Mouse (Mus musculus): ENCODE results near the gene Loxl3. TPM values are rescaled to one million over a fixed set of nuclear protein-coding genes. Genes with fewer than 3 reads are reported as not detected.

Loxl3 gene
- total RNA-seq, 2 experiments from 2014 or later: 1.7 to 2.3 TPM

DNA sequence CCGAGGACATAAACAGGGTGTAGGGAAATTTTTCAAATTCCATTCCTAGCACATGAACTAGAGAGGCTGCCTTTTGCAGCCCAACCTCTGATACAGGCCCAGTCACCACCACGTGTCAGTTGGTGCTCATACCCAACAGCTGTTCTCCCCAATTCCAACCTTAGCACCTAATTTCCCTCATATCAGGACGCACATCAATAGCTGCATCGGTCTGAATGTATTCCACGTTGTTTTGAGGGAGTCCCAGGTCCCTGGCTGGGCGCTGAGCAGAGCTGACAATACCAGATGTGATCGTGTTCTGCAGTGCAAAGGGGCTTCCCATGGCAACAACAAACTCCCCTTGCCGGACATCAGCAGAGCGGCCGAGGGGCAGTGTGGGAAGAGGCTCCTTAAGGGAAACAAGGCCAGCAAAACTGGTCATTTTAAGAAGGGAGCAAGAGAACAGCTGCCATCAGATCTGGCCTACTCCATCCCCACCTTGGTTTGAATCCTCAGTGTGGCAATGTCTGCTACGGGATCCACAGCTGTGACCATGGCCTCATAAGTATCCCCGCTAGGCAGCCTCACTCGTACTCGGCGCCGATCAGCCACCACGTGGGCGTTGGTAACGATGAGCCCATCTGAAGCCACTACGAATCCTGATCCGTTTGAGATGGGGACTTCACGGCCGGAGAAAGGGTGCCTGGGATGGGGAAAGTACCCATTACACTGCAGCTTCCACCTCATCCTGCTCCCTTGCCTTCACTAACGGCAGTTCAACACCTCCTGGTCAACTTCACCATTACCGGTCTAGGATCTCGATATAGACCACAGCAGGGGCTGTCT is 19.4 kb downstream of the Loxl3 start:
- DNase-seq: no peak

DNA sequence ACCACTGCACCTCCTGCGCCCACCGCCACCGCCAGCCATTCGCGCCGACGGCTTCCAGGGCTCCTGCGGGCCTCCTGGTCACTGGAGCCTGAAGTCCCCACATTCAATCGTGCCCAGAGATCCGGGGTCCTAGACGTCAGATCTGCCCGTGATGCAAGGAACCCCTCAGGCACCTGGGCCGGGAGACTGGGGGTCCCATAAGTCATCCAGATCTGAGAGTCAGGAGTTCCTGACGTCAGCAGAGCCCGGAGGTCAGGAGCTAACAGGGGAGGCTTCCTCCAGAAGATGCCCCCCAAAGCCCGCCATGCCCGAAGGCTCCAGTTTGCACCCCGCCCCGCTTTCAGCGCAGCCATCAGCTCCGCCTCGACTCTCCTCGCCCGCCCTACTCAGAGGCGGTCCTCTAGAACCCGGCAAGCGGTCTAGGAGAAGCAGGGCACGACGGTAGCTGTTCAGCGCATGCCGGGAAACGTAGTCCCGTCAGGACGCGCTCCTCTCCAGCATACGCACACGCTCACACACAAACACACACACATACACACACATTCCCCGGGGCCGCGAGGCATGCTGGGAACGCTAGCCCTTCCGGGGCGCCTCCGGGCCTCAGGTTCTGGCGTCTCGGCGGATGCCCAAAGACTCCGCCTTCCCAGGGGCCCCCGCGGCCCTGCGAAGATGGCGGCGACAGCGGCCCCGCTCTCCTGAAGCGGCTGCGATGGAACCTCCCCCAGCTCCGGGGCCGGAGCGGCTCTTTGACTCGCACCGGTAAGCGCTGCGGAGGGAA is 20.3 kb downstream of the Loxl3 start, which contains the start of gene Aup1:
Aup1 (plus strand) TSS at position 448 of the 778 bp plus-strand sequence.
- peak; percentile 98 to 99 for DNase-seq

DNA sequence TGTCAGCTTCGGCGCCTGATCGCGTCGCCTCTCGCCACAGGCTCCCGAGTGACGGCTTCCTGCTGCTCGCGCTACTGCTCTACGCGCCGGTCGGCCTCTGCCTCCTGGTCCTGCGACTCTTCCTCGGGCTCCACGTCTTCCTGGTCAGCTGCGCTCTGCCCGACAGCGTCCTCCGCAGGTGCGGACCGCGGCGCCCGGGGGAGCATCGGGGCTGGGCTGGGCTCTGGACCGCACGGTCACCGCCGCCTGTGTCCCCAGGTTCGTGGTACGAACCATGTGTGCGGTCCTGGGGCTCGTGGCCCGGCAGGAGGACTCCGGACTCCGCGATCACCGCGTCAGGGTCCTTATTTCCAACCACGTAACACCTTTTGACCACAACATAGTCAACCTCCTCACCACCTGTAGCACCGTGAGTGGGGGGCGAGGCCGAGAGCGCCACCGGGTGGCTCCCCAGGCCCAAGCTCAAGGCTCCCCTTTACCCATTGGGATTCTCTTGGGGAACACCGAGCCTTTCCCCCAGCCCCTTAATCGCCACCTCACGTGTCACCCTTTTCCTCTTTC is 21.0 kb downstream of the Loxl3 start, which contains the start of gene Htra2:
Htra2 (minus strand) TSS at position 403 of the 561 bp plus-strand sequence.
- DNase-seq: no peak

DNA sequence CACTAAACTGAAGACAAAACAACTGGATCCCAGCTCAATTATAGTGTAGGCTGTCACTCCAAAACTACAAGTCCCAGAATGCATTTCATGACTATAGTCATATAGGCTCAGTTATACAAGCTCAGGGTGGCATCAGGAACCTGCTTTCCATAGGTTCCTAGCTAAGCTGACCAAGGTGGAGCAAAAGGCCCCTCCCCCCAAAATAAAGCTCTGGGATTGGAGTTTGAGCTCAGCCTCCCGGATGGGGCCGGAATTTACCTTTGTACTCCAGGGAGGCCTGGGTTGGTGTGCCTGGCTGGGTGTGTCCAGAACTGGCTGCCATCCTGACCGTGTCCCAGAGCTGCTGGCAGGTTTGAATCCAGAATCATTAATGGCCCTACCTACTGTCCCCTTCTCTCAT is 23.8 kb downstream of the Loxl3 start, which contains the start of gene Dqx1:
Dqx1 (plus strand) TSS at position 55 of the 400 bp plus-strand sequence.
- no peak for DNase-seq

DNA sequence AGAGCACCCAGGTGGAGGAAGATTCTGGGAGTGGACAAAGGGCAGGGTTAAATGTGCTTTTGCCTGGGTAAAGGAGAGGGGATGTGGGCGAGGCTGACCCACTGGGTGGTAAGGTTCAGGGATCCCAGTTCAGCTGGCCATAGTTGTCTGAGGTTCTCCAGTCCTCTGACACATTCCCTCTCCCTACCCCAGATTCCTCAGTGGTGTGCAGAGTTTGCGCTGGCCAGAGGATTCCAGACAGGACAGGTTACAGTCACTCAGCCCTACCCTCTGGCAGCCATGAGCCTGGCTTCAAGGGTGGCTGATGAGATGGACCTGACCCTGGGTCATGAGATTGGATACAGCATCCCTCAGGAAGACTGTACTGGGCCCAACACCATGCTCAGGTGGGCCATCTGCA is 24.8 kb downstream of the Loxl3 start:
- DNase-seq: no peak

DNA sequence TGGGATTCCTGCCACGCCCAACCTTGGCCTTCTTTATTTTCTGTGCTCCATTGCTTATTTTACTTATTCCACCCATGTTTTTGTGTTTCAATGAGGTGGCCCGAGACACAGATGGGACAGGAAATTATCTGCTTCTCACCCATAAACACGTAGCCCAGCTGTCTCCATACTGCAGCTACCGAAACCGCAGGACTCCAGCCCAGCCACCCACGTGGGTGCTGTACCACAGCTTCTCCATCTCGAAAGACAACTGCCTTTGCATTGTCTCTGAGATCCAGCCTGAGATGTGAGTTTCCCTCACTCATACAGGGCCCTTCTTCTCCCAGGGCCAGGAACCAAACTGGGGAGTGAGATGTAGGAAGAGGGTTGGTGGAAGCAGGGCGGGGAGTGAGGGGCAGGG is 32.0 kb downstream of the Loxl3 start:
- DNase-seq: no peak

DNA sequence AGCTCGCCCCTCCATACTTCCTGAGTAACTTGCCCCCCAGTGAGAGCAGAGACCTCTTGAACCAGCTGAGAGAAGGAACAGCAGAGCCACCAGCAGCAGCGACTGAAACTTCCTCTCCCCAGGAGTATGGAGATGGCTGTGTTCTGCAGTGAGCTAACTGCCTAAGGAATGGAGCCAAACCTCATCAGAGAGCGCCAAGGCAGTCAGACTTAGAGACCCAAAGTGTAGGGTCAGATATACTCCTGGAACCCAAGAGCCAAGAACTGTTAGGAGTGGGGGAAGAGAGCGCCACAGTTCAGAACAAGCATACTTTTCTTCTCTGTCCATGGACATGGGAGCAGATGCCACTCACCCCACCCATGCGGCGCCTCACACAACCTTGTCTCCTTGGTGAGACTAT is 32.5 kb downstream of the Loxl3 start:
- no peak for DNase-seq

DNA sequence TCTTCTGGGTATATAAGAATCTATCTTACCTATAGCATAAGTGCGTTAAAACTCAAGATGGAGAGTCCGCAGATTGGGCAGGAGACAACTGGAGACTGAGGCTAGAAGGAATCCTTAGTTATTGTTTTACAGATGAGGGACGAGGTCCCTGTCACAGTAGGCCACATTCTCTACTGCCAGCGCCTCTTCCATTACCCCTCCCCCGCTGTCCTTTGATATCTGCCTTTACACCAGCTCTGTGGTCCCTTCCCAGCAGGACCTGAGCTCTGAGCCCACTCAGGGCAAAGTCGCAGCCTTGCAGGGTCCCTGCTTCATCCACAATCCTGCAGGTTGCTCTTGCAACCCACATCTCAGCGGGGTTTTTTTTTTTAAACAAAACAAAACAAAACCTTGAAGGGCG is 34.2 kb downstream of the Loxl3 start:
- no peak for DNase-seq

DNA sequence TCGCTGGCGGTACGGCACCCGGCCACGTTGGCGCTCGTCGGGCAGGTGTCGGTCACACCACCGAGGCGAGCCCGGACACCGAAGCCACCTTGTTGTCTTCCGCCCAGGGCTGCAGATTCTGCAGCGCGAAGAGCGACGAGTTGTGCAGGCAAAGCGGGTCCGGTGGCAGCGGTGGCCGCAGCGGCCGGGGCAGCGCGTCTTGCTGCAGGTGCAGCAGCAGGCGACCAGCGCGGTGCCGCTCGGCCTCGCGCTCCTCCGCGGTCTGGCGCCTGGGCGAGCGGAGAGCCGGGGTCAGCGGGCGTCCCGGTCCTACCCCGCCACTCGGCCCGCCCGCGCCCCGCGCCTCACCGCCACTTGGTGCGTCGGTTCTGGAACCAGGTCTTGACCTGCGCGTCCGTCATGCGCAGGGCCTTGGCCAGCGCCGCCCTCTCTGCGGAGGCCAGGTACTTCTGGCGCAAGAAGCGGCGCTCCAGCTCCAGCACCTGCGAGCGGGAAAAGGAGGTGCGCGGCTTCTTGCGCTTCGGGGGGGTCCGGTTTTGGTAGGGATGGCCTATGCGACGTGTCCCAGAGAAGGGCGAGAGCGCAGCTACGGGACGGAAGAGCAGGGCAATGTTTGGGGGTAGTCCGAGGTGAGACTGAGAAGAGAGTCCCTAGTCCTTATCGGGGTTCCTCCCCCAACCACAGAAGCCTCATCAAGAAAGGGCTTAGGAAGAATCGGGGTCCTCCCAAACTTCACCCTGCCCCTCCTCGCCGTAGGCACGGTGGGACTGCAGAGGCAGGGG is 34.9 kb downstream of the Loxl3 start:
- DNase-seq: no peak

DNA sequence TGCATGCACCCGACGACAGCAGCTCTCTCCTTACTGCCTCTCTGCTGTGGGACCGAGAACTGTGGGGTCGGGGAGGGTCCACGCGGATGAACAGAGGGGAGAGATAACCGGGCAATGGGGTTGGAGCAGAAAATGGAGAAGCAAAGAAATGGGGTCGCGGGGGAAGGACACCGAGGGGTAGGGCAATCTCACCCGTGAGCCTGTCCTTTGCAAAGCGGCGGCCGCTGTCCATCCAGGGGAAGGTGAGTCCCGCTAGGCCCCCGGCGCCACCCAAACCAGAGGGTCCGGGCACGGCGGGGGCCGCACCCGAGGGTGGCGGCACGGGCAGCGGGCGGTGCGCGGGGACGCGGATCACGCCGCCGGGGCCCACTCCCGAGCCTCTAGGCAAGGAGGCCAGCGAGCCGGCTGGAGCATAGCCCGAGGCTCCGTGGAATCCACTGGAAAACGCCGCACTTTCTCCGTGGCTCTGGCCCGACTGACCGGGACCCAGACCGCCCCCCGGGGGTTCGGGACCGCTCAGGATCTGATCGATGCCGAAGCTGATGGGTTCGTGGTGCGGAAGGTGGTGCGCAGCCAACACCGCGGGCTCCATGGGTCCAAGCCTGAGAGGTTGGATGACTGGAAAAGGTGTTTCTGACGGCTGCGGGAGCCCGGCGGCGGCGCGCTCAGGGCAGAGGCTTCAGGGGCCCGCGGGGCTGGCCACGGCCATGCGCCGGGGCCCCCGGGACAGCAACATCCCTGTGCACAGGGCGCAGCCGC is 35.7 kb downstream of the Loxl3 start:
- DNase-seq: no peak

DNA sequence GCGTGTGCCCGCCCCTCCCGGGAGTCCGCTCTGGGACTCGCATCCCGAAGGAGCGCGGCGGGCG is 36.1 kb downstream of the Loxl3 start, which contains the start of gene Tlx2:
Tlx2 (minus strand) TSS at position 47 of the 64 bp plus-strand sequence.
- no peak for DNase-seq

DNA sequence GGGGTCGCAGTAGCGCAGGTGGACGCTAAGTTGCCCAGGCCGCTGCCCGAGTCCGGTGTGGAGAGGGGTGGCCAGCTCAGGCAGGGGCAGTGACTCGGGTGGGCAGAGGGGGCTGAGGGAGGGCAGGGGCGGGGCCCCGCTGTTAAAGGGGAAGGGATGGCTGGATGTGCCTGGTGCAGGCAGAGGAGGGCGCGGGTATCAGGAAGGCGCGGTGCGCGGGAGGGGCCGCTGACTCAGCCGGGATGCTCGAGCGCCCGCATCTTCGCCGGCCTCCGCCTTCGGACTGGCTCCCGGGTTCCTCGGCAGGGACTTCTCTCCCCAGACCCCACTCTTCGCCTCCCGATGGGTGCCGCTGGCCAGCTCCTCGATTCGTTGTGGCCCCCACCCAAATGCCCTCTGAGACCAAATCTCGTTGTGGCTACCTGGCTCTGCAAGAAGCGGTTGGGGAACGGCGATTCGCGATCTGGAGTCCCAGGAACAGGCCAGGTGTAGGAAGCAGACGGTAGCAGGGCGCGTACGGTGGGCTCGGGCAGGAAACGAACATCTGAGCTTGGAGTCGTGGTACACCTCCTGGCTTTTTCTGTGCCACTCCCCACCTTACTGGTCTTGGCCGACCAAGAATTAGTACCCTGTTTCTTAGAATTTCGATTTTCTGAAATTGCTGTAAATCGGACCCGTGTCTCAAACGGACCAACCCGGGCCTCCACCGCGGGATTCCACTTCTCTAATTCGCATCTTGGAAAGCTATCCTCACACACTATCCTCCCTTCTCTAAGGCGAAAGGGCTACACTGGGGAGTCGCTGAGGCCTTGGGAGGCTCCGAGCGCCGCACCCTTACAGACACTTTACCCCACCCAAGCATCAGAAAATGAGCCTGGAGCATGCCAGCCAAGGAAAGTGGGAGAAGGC is 36.6 kb downstream of the Loxl3 start:
- DNase-seq: peak in 1 of 2 experiments; percentile 58

DNA sequence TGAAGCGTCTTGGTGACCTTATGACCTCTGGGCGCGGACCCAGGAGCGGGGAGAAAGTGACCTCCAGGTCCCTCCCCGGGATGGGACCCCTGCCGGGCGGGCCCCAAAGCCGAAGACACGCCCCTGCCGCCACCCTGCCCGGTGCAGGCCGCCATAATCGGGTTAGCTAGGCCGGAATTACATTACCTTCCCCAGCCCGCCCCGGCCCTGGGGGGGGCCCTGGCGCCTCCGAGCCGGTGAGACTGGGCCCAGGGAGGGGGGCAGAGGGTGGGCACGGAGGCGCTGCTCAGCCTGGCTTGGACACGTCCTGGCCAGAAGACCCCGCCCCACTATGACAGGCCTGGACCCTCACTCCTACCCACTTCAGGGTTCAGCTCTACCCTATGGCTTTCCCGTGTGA is 37.2 kb downstream of the Loxl3 start:
- no peak for DNase-seq

DNA sequence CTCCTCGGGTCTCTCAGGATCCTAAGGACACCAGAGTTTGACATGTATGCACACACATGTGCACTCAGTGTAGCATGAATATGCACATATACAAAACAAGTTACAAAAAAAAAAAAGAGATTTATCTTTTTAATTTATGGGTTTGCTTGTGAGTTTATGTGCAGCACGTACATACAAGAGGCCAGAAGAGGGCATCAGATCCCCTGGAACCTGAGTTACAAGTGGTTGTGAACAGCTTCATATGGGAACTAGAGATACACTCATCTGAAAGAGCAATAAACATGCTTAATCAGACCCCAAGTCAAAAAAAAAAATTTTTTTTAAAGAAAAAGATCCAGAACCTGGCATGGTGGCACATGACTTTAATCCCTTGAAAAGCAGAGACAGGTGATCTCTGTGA is 41.0 kb downstream of the Loxl3 start:
- DNase-seq: no peak

DNA sequence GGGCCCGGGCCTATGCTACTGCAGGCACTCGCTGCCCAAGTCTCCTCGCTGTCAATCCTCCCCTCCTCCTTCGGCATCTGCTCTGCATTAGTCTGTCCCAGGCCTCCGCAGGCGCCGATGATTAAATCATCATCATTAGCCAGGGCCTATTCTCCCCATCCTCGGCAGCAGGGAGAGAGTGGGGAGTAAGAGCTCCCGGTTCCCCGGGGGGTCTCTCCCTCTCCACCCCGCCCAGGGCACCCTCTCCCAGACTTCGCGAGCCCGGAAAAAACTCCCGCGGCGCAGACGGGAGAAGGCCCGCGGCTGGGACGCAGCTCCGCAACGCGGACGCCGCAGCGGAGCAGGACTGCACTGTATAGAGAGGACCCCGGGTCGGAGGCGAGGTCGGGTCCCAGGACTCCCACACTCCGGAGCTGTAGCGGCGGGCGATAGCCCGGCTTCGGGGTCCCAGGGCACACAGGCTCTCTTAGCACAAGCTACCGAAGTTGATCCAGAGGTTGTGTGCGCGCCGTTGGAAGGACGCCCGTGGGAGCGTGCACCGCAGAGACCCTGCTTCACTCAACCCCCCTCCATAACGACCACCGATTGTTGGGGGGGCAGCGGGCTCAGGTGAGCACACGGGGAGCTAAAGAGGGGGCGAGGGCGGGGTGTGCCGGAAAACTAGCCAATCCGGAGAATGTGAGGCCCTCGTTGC is 43.8 kb downstream of the Loxl3 start, which contains the start of gene Pcgf1:
Pcgf1 (plus strand) TSS at position 240 of the 694 bp plus-strand sequence.
- DNase-seq: peak; percentile 40 to 64

DNA sequence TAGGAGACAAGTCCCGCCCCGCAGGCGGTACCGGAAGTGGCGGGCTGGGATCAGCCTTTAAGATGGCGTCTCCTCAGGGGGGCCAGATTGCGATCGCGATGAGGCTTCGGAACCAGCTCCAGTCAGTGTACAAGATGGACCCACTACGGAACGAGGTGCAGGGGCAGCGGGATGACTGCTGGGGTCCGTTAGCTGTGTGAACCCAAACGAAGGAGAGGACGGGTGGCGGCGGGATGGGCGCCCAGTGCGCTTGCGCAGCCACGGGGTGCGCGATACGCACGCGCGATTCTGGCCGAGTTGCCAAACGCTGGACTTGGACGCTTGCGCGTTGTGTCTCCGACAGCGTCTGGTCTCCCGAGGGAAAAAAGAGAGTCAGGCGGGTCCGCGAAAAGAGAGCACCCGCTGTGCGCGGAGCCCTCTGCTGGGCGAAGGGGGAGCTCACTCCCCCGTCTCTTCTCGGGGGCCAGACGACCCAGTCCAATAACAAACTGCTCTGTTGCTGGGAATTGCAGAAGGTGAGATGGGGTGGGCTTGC is 44.4 kb downstream of the Loxl3 start:
- DNase-seq: peak; percentile 99 to 100

DNA sequence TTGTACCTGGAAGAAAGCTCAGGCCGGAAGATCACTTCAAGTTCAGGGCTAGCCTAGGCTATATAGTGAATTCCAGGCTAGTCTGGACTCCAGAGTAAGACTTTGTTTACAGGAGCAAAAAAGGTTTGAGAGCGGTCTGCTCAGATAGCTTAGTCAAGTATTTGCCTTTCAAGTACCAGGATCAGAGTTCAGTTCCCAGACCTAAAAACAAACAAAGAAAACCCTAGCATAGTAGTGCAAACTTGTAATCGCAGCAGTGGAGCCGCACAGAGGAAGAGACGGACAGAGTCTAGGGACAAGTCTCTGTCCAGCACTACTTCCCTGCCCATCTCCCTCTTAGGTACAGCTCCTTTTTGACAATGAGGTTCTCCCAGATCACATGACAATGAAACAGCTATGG is 46.2 kb downstream of the Loxl3 start:
- DNase-seq: no peak

DNA sequence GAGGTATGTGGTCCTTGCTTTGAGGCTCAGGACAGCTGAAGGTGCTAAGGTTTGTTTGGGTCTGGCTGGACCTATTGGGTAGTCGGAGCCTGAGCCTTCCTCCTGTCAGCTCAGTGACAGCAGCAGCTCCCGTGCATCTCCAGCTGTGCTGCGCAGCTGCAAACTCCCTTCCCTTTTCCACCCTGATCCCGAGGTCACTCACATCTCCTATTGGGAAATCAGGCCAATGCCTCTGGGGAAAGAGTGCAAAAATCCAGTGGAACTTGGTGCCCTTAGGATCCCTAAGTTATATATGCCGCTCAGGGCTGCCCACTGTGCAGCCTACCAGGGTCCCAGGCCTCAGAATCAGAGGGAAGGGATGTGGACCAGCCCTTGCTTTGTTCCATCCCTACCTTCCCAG is 49.5 kb downstream of the Loxl3 start:
- DNase-seq: no peak

DNA sequence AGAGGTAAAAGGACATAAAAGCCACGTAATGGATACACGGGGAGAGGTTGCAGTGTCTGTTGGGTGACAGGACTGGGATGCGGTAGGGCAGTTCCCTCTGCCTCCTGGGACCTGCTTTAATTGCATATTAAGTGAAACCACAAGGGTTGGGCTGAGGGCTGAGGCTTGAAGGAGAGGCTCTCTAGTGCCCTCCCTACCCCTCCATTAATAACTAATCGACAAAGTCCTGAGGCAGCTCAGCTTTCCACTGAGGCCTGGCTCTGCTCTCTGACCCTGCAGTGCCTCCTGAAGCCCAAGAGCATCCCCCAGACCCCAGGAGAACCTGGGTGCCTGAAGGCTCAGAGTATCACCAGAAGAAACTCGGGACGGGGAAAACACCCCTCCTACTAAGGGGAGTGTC is 50.5 kb downstream of the Loxl3 start:
- DNase-seq: no peak
